Mouse (Mus musculus) kidney, adult 2 months (tissue): ENCODE data around the gene Gm20715. TPM values are rescaled to one million over a fixed set of nuclear protein-coding genes. Genes with fewer than 3 reads are reported as not detected.
"Not testable (repeated sequence)": the region's sequence is repeated elsewhere in the genome, so short reads cannot be mapped to it uniquely, and the experiment has no call there.

Source experiments
- DNase-seq: peaks from one replicate; pipeline ENCODE4 v3.0.0; 2021
- H3K27ac ChIP-seq: fragments of 200-500 bp; 2 replicates; pipeline ENCODE4 v1.5.1; 2012; ENCODE audit warnings: low read depth, low read length, control low read depth, inconsistent platforms; ENCODE audit not compliant: insufficient read depth
- H3K27me3 ChIP-seq: fragments of 200-500 bp; replicated peaks from 2 replicates; pipeline ENCODE4 v1.6.1; 2012; ENCODE audit warnings: mild to moderate bottlenecking, moderate library complexity, low read length, inconsistent platforms; ENCODE audit not compliant: control insufficient read depth, insufficient read depth
- H3K36me3 ChIP-seq: fragments of 200-500 bp; 2 replicates; pipeline ENCODE4 v1.6.1; 2012; ENCODE audit warnings: mild to moderate bottlenecking, moderate library complexity, low read length, inconsistent platforms; ENCODE audit not compliant: control insufficient read depth, insufficient read depth
- H3K4me1 ChIP-seq: fragments of 200-500 bp; 2 replicates; pipeline ENCODE4 v1.6.1; 2011; ENCODE audit warnings: low read length; ENCODE audit not compliant: control insufficient read depth, insufficient read depth
- H3K4me3 ChIP-seq: fragments of 200-500 bp; 2 replicates; pipeline ENCODE4 v1.5.1; 2011; ENCODE audit warnings: mild to moderate bottlenecking, low read depth, low read length, control low read depth; ENCODE audit not compliant: insufficient read depth
- CTCF ChIP-seq: fragments of 200-500 bp; conservative IDR thresholded peaks from 2 replicates; pipeline ENCODE4 v1.5.1; 2011; ENCODE audit warnings: low read depth, mild to moderate bottlenecking, control low read depth, low read length, moderate library complexity, mixed read lengths; ENCODE audit not compliant: insufficient read depth, insufficient read length
- POLR2A ChIP-seq: fragments of 200-500 bp; IDR thresholded peaks from one replicate; pipeline ENCODE4 v1.6.1; 2011; ENCODE audit warnings: low read depth, low read length, control low read depth
- WGBS: fragments of 180-500 bp; shearing (Covaris S2); methylation state at CpG from one replicate; pipeline ENCODE4 v1.1.7; 2018; 5-methylcytosine and 5-hydroxymethylcytosine counted together
- polyA plus RNA-seq: library from polyadenylated mRNA; depleted of rRNA; stranded (reverse); fragments of >200 nt; gene quantifications from 2 replicates; pipeline ENCODE4 v1.2.3, GENCODE M21; 2012; rRNA removed

Gm20715 gene
- polyA plus RNA-seq, result not detected in 2 replicates

DNA sequence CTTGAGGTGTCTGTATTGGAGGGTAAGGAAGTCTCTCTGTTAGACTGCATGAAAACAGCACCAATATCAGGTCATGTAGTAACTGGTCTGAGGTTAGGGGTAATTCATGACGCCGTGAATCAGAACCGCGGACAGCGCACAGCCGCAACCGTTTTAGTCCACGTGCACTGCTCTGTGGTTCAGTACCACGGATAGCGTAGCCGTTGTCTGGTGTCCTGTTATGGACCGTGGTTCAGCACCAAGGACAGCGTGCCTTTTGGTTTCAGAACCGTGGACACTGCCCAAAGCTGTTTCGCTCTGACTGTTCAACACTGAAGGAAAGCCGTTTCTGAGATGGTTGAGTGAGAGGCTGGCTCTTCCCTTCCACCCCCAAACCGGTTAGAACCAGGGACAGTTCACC lies at the start of gene Gm20715:
TSS of gene Gm20715 (plus strand) at position 235 of the 400 bp plus-strand sequence.
- Histone ChIP-seq H3K27me3 (no peaks in the 10 kb centered on the region), H3K36me3 (no peaks in the 10 kb centered on the region), H3K4me3 (no peak within 1 kb of the TSS), H3K4me1 (no peaks in the 10 kb centered on the region), H3K27ac (no peak within 1 kb of the TSS)
- WGBS, result under 1% methylated on average over 17 of the region's 17 CpGs
- no peak for TF ChIP-seq POLR2A
- peak; percentile 50; the same call in 1 of the 2 replicates for TF ChIP-seq CTCF
- peak; percentile 97 for DNase-seq

DNA sequence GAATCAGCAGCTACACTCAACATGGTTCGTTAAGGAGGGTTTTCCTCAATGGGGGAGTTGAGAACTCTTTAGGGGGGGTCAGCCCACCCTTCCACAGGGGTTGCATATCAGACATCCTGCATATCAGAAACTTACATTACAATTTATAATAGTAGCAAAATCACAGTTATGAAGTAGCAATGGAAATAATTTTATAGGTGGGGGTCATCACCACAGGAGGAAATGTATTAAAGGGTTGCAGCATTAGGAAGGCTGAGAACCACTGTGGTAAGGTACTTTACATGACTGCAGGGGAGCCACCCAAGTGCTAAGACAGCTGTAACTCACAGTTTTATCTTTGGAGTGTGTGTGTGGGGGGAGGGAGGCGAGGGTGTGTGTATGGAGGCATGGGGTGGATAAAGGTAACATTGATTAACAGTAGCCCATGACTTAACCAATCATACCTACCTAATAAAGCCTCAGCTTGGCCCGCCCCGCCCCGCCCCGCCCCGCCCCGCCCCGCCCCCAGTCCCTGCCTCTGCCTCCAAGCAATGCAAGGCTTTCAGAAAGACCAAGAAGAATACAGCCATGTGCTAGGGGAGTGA lies 49.5 kb upstream of the Gm20715 start:
- WGBS, result 27% methylated on average over 8 of the region's 9 CpGs
- Histone ChIP-seq H3K27me3 (no peaks in the 10 kb centered on the region), H3K4me1 (peaks cover 6% of the 10 kb centered on the region), H3K27ac (no peak overlapping the region), H3K36me3 (no peaks in the 10 kb centered on the region), H3K4me3 (no peak overlapping the region)
- no peak for DNase-seq
- TF ChIP-seq POLR2A, result no peak

DNA sequence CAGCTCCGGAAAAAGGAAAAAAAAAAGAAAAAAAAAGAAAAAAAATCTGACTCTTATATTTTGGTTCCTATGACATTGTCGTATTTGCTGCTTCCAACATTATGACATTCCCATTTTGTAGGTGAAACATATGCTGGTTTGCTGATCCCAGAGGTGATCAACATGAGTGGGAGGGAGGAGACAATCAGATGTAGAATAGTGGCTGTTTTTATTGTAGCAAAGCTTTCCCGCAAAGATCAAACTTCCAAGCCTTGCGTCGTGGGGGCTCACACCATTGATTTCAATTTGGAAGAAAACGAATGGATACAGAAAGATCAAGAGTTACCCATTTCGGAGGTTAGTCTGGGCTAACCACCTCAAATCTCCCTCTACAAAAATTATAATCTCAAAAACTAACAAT lies 48.3 kb upstream of the Gm20715 start:
- no peak for DNase-seq
- Histone ChIP-seq H3K27ac (0 out of 2 replicates have a peak overlapping the region, but pooled peaks have one; percentile 66), H3K36me3 (no peaks in the 10 kb centered on the region), H3K27me3 (no peaks in the 10 kb centered on the region), H3K4me1 (peaks cover 6% of the 10 kb centered on the region), H3K4me3 (no peak overlapping the region)
- 23% methylated on average over 7 of the region's 7 CpGs for whole genome bisulfite sequencing
- TF ChIP-seq POLR2A (no peak), CTCF (no peak)

DNA sequence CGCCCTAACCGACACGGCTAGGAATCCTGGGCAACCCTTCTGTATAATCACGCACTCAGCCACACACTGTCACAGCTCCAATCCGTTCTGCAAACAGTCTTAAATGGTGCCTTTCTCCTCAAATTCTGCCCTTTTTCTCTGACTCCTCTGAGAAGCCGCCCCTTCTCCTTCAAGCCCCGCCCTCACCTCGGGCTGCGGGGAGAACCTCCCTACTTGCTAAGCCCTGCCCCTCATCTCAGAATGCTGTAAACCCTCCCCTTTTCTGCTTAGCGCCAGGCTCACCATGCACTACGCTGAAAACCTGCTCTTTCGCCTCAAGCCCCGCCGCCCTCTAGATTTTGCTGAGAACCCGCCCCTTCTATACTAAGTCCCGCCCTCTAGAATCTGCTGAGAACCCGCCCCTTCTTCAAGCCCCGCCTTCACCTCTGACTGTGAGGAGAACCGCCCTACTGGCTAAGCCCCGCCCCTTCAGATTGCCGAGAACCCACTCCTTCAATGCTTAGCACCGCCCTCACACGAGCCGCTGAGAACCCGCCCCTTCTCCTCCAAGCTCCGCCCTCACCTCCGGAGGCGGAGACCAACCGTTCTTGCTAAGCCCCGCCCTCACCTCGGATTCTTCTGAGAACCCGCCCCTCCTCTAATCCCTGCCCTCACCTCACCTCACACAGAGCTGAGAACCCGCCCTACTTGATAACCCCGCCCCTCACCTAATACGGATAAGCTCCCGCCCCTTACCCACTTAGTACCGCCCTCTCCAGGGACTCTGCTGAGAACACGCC lies 47.6 kb upstream of the Gm20715 start:
- Histone ChIP-seq H3K27ac (peak overlapping the region; percentile 66; the same call in 1 of the 2 replicates), H3K36me3 (no peaks in the 10 kb centered on the region), H3K4me1 (peaks cover 6% of the 10 kb centered on the region), H3K4me3 (peak overlapping the region; percentile 79), H3K27me3 (no peaks in the 10 kb centered on the region)
- no peak for TF ChIP-seq CTCF
- no peak for TF ChIP-seq POLR2A
- under 1% methylated on average over 38 of the region's 38 CpGs for WGBS
- peak; percentile 100 for DNase-seq

DNA sequence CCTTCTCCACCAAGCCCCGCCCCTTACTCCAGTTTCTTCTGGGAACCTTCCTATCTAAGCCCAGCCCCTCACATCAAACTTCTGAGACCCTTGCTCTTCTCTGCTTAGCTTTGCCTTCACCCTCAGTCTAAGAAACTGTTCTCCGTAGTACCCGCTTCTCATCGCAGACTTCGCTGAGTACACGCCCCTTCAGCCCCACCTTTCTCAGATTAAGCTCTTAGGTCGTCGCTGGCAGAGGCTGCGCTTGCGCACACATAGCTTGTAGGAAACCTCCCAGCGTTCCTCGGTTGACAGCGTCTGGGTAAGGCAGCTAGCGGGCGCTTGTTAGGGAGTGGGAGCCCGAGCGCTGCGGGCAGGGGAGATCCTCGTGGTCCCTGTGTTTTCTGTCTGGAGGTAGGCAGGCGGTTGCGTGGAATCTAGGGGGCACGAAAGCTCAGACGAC lies 47.0 kb upstream of the Gm20715 start, which contains the start of gene Zfp78:
TSS of gene Zfp78 (plus strand) at position 234 of the 442 bp plus-strand sequence.
- under 1% methylated on average over 23 of the region's 23 CpGs for WGBS
- Histone ChIP-seq H3K36me3 (no peaks in the 10 kb centered on the region), H3K27me3 (no peaks in the 10 kb centered on the region), H3K27ac (peak within 1 kb of the TSS; percentile 77), H3K4me1 (peaks cover 6% of the 10 kb centered on the region), H3K4me3 (peak within 1 kb of the TSS; percentile 79)
- DNase-seq, result peak; percentile 92
- TF ChIP-seq POLR2A (peak; percentile 15), CTCF (no peak)

DNA sequence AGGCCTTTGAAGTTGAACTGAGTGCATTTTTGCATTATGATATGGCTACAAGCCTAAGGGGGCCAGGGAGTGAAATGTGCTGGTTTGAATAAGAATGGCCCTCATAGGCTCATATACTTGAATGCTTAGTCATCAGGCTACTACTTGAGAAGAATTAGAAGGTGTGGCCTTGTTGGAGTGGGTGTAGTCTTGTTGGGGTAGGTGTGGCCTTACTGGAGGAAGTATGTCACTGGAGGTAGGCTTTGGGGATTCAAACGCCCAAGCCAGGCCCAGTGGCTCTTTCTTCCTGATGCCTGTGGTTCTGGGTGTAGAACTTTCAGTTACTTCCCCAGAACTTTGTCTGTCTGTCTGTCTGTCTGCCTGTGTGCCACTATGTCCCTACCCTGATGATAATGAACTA lies 45.3 kb upstream of the Gm20715 start:
- 74% methylated on average over 1 of the region's 1 CpGs for WGBS
- H3K36me3 ChIP-seq, result no peaks in the 10 kb centered on the region
- H3K27me3 ChIP-seq, result no peaks in the 10 kb centered on the region
- H3K4me3 ChIP-seq, result no peak overlapping the region
- peaks cover 6% of the 10 kb centered on the region for H3K4me1 ChIP-seq
- no peak for TF ChIP-seq POLR2A
- TF ChIP-seq CTCF, result no peak
- no peak for DNase-seq
- H3K27ac ChIP-seq, result no peak overlapping the region

DNA sequence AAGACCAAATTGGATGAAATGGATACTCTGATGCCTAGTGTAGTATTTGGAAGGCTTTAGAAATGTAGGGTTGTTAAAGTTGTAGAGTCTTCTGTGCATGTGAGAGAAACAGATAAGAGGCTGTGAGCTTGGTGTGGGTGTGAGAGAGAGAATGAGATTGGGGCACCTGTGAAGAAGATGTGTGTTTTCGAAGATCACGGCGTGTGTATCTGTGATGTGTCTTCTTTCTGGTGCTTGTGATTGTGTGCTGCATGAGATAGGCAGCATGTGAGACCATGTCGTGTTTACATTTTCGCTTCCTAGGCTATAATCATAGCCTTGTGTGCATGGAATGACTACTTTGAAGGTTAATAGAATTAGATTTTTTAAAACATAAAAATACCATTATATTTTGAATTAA lies 42.9 kb upstream of the Gm20715 start:
- TF ChIP-seq POLR2A (no peak), CTCF (no peak)
- no peaks in the 10 kb centered on the region; the same call in 1 of the 2 replicates for H3K36me3 ChIP-seq
- H3K4me3 ChIP-seq, result no peak overlapping the region
- no peak for DNase-seq
- H3K27ac ChIP-seq, result no peak overlapping the region
- peaks cover 6% of the 10 kb centered on the region for H3K4me1 ChIP-seq
- no peaks in the 10 kb centered on the region for H3K27me3 ChIP-seq
- 94% methylated on average over 5 of the region's 5 CpGs for WGBS

DNA sequence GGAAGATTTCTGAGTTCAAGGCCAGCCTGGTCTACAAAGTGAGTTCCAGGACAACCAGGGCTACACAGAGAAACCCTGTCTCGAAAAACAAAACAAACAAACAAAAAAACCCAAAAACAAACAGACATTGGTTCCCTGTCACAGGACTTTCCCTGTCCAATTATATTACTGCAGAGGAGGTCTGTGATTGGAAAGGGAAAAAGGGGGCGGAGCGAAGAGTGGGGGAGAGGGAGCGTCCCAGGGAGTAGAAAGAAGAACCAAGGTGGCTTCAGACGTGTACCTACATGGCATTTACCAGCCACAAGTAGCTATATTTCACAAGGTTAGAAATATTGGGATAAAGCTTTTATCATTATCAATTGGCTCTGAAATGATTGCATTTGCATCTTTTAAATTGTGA lies 41.9 kb upstream of the Gm20715 start:
- WGBS, result 84% methylated on average over 5 of the region's 5 CpGs
- H3K36me3 ChIP-seq, H3K4me3 ChIP-seq, DNase-seq, H3K27me3 ChIP-seq, H3K27ac ChIP-seq, H3K4me1 ChIP-seq: not testable (repeated sequence)
